Mouse (Mus musculus) embryonic facial prominence, embryonic 15.5 days (tissue): ENCODE data around the gene Ttc21a. TPM values are rescaled to one million over a fixed set of nuclear protein-coding genes. Genes with fewer than 3 reads are reported as not detected.

ENCODE experiments used
- ATAC-seq: fragments of 200-750 bp; cut with Nextera tagmentation; 2 replicates; pipeline ENCODE4 v1.8.0; 2017; ENCODE audit warnings: low read depth, moderate TSS enrichment; ENCODE audit not compliant: insufficient number of reproducible peaks, low FRiP score, low TSS enrichment
- H3K27ac ChIP-seq: fragments of 300-500 bp; sonication (generic); replicated peaks from 2 replicates; pipeline ENCODE4 v1.5.1; 2015; ENCODE audit warnings: mild to moderate bottlenecking, inconsistent platforms
- H3K27me3 ChIP-seq: fragments of 300-500 bp; sonication (generic); 2 replicates; pipeline ENCODE4 v1.6.1; 2015; ENCODE audit warnings: inconsistent platforms
- H3K36me3 ChIP-seq: fragments of 300-500 bp; sonication (generic); 2 replicates; pipeline ENCODE4 v1.6.1; 2015; ENCODE audit warnings: mild to moderate bottlenecking, inconsistent platforms
- H3K4me1 ChIP-seq: fragments of 300-500 bp; sonication (generic); 2 replicates; pipeline ENCODE4 v1.6.1; 2015; ENCODE audit warnings: inconsistent platforms
- H3K4me2 ChIP-seq: fragments of 300-500 bp; sonication (generic); replicated peaks from 2 replicates; pipeline ENCODE4 v1.6.1; 2015; ENCODE audit warnings: mild to moderate bottlenecking, inconsistent platforms
- H3K4me3 ChIP-seq: fragments of 300-500 bp; sonication (generic); replicated peaks from 2 replicates; pipeline ENCODE4 v1.5.1; 2015; ENCODE audit warnings: mild to moderate bottlenecking, inconsistent platforms
- H3K9ac ChIP-seq: fragments of 300-500 bp; sonication (generic); 2 replicates; pipeline ENCODE4 v1.6.1; 2015; ENCODE audit warnings: inconsistent platforms
- H3K9me3 ChIP-seq: fragments of 300-500 bp; sonication (generic); replicated peaks from 2 replicates; pipeline ENCODE4 v1.6.1; 2016; ENCODE audit warnings: inconsistent platforms
- WGBS: fragments of 180-500 bp; shearing (Covaris S2); methylation state at CpG from one replicate; pipeline ENCODE4 v1.1.7; 2015; 5-methylcytosine and 5-hydroxymethylcytosine counted together
- polyA plus RNA-seq: library from polyadenylated mRNA; unstranded; fragments of >200 nt; fragmentation: Nextera tagmentation; extraction: Ambion mirVana; gene quantifications from 2 replicates; pipeline ENCODE4 v1.2.1, GENCODE M21; 2015

Gene Ttc21a
- polyA plus RNA-seq, 1 experiment from 2014 or later, result 2.6 TPM

- H3K27me3 ChIP-seq, result no peaks in the 10 kb centered on the region
- no peak overlapping the region for H3K9ac ChIP-seq
- H3K4me1 ChIP-seq, result no peaks in the 10 kb centered on the region
- peaks cover 89% of the 10 kb centered on the region for H3K36me3 ChIP-seq
- no peaks in the 10 kb centered on the region for H3K9me3 ChIP-seq
- WGBS, result 91% methylated on average over 3 of the region's 3 CpGs
- H3K27ac ChIP-seq, result no peak overlapping the region
- ATAC-seq, result no peak
- no peak overlapping the region for H3K4me2 ChIP-seq
- H3K4me3 ChIP-seq, result no peak overlapping the region
Observed at GRCm38 (mm10) chr9:119909931-119910330, 27.5 kb upstream of the Ttc21a start.

- H3K9me3 ChIP-seq, result no peaks in the 10 kb centered on the region
- H3K27ac ChIP-seq, result no peak overlapping the region
- H3K36me3 ChIP-seq, result peaks cover 80% of the 10 kb centered on the region
- no peak overlapping the region for H3K4me2 ChIP-seq
- no peaks in the 10 kb centered on the region for H3K27me3 ChIP-seq
- no peaks in the 10 kb centered on the region for H3K4me1 ChIP-seq
- 72% methylated on average over 13 of the region's 13 CpGs for WGBS
- H3K4me3 ChIP-seq, result no peak overlapping the region
- no peak overlapping the region for H3K9ac ChIP-seq
- ATAC-seq, result no peak
Observed at GRCm38 (mm10) chr9:119913087-119913838, 24.1 kb upstream of the Ttc21a start.

- Histone ChIP-seq H3K36me3 (peaks cover 73% of the 10 kb centered on the region), H3K4me1 (no peaks in the 10 kb centered on the region), H3K9ac (no peak overlapping the region), H3K9me3 (no peaks in the 10 kb centered on the region), H3K27me3 (no peaks in the 10 kb centered on the region), H3K4me3 (no peak overlapping the region), H3K27ac (no peak overlapping the region), H3K4me2 (no peak overlapping the region)
- ATAC-seq, result no peak; the same call in 1 of the 2 replicates
- 71% methylated on average over 1 of the region's 1 CpGs for WGBS
Observed at GRCm38 (mm10) chr9:119919858-119920257, 17.5 kb upstream of the Ttc21a start.

GRCm38 (mm10) chr9:119923462-119923861 lies 13.9 kb upstream of the Ttc21a start:
- Histone ChIP-seq H3K27ac (no peak overlapping the region), H3K27me3 (no peaks in the 10 kb centered on the region), H3K9me3 (no peaks in the 10 kb centered on the region), H3K9ac (no peak overlapping the region), H3K4me1 (no peaks in the 10 kb centered on the region), H3K4me2 (no peak overlapping the region), H3K4me3 (no peak overlapping the region), H3K36me3 (peaks cover 82% of the 10 kb centered on the region)
- WGBS, result 90% methylated on average over 4 of the region's 4 CpGs
- no peak for ATAC-seq

- Histone ChIP-seq H3K9me3 (no peaks in the 10 kb centered on the region), H3K4me2 (no peak overlapping the region), H3K9ac (no peak overlapping the region), H3K27me3 (no peaks in the 10 kb centered on the region), H3K36me3 (peaks cover 85% of the 10 kb centered on the region), H3K4me1 (no peaks in the 10 kb centered on the region), H3K27ac (no peak overlapping the region), H3K4me3 (no peak overlapping the region)
- WGBS, result 90% methylated on average over 16 of the region's 16 CpGs
- no peak for ATAC-seq
Observed at GRCm38 (mm10) chr9:119925120-119925657, 12.2 kb upstream of the Ttc21a start.

- Histone ChIP-seq H3K4me3 (no peak overlapping the region), H3K27me3 (no peaks in the 10 kb centered on the region), H3K36me3 (peaks cover 85% of the 10 kb centered on the region), H3K4me2 (no peak overlapping the region), H3K27ac (no peak overlapping the region), H3K9ac (no peak overlapping the region), H3K9me3 (no peaks in the 10 kb centered on the region), H3K4me1 (no peaks in the 10 kb centered on the region)
- ATAC-seq, result no peak
- 71% methylated on average over 8 of the region's 8 CpGs for WGBS
Observed at GRCm38 (mm10) chr9:119925729-119926128, 11.7 kb upstream of the Ttc21a start.

- no peak for ATAC-seq
- H3K4me3 ChIP-seq, result no peak overlapping the region
- no peaks in the 10 kb centered on the region for H3K9me3 ChIP-seq
- no peak overlapping the region for H3K4me2 ChIP-seq
- peaks cover 83% of the 10 kb centered on the region for H3K36me3 ChIP-seq
- H3K9ac ChIP-seq, result no peak overlapping the region
- 67% methylated on average over 5 of the region's 5 CpGs for WGBS
- no peak overlapping the region for H3K27ac ChIP-seq
- no peaks in the 10 kb centered on the region for H3K27me3 ChIP-seq
- no peaks in the 10 kb centered on the region for H3K4me1 ChIP-seq
Observed at GRCm38 (mm10) chr9:119926497-119926896, 10.9 kb upstream of the Ttc21a start.

GRCm38 (mm10) chr9:119932358-119932757 lies 5.0 kb upstream of the Ttc21a start:
- 86% methylated on average over 12 of the region's 12 CpGs for WGBS
- Histone ChIP-seq H3K27ac (no peak overlapping the region), H3K4me3 (no peak overlapping the region), H3K9me3 (no peaks in the 10 kb centered on the region), H3K36me3 (peaks cover 56% of the 10 kb centered on the region), H3K4me1 (peaks cover 8% of the 10 kb centered on the region), H3K27me3 (no peaks in the 10 kb centered on the region), H3K4me2 (no peak overlapping the region), H3K9ac (no peak overlapping the region)
- ATAC-seq, result no peak

GRCm38 (mm10) chr9:119933675-119934074 lies 3.7 kb upstream of the Ttc21a start:
- WGBS, result 91% methylated on average over 6 of the region's 6 CpGs
- peaks cover 14% of the 10 kb centered on the region for H3K4me1 ChIP-seq
- H3K9me3 ChIP-seq, result no peaks in the 10 kb centered on the region

GRCm38 (mm10) chr9:119938496-119938895 lies 1.1 kb downstream of the Ttc21a start:
- ATAC-seq, result no peak
- WGBS, result 77% methylated on average over 4 of the region's 4 CpGs
- no peaks in the 10 kb centered on the region for H3K27me3 ChIP-seq
- H3K4me2 ChIP-seq, result no peak overlapping the region
- no peaks in the 10 kb centered on the region for H3K36me3 ChIP-seq
- no peaks in the 10 kb centered on the region for H3K9me3 ChIP-seq
- peaks cover 25% of the 10 kb centered on the region for H3K4me1 ChIP-seq
- H3K4me3 ChIP-seq, result no peak overlapping the region
- H3K9ac ChIP-seq, result no peak overlapping the region
- H3K27ac ChIP-seq, result no peak overlapping the region

More at GRCm38 (mm10) chr9:119933675-119934074, 3.7 kb upstream of the Ttc21a start:
- Histone ChIP-seq H3K27ac (no peak overlapping the region), H3K4me3 (no peak overlapping the region), H3K4me2 (no peak overlapping the region), H3K9ac (no peak overlapping the region), H3K36me3 (peaks cover 44% of the 10 kb centered on the region), H3K27me3 (no peaks in the 10 kb centered on the region)
- ATAC-seq, result no peak

GRCm38 (mm10) chr9:119939646-119940045 lies 2.2 kb downstream of the Ttc21a start:
- no peak overlapping the region for H3K27ac ChIP-seq
- no peaks in the 10 kb centered on the region for H3K9me3 ChIP-seq
- no peak overlapping the region for H3K4me3 ChIP-seq
- H3K36me3 ChIP-seq, result no peaks in the 10 kb centered on the region
- H3K9ac ChIP-seq, result no peak overlapping the region
- no peak overlapping the region for H3K4me2 ChIP-seq
- 38% methylated on average over 10 of the region's 10 CpGs for WGBS
- no peaks in the 10 kb centered on the region for H3K27me3 ChIP-seq
- no peak for ATAC-seq
- peaks cover 25% of the 10 kb centered on the region for H3K4me1 ChIP-seq

GRCm38 (mm10) chr9:119941407-119941806 lies 4.0 kb downstream of the Ttc21a start:
- no peak overlapping the region for H3K4me2 ChIP-seq
- H3K9me3 ChIP-seq, result no peaks in the 10 kb centered on the region
- H3K27me3 ChIP-seq, result no peaks in the 10 kb centered on the region
- WGBS, result 74% methylated on average over 5 of the region's 5 CpGs
- no peak overlapping the region for H3K9ac ChIP-seq
- H3K36me3 ChIP-seq, result no peaks in the 10 kb centered on the region
- no peak for ATAC-seq
- peaks cover 19% of the 10 kb centered on the region for H3K4me1 ChIP-seq
- no peak overlapping the region for H3K27ac ChIP-seq
- H3K4me3 ChIP-seq, result no peak overlapping the region
